Mouse (Mus musculus): ENCODE results near the gene 1700028P14Rik. TPM values are rescaled to one million over a fixed set of nuclear protein-coding genes. Genes with fewer than 3 reads are reported as not detected.

Gene 1700028P14Rik
- total RNA-seq, 2 experiments from 2014 or later = not detected

DNA sequence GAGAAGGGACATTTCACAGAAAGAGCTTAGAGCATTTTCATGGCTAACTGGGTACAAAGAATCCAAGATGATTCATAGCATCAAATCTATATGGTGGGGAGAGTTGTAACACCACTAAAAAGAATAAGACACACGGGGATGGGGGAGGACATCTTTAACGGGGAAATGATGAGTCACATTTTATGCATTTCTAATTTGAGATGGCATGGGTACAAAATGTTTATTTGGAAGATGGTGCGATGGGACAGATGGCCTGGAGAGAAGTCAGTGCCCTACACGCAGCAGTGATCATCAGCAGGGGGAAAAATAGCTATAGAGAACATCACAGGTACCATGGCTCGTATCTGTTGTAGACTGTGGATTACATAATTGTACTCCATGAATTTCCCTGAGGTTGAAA lies 88.9 kb downstream of the 1700028P14Rik start:
- Histone ChIP-seq H3K4me3 (no peak overlapping the region), H3K27ac (no peak overlapping the region)
- intact Hi-C loops (cut with DNase I) = no loop called here
- no peak for DNase-seq
- no peak for TF ChIP-seq CTCF (IDR thresholded peaks at IDR 0.05)

DNA sequence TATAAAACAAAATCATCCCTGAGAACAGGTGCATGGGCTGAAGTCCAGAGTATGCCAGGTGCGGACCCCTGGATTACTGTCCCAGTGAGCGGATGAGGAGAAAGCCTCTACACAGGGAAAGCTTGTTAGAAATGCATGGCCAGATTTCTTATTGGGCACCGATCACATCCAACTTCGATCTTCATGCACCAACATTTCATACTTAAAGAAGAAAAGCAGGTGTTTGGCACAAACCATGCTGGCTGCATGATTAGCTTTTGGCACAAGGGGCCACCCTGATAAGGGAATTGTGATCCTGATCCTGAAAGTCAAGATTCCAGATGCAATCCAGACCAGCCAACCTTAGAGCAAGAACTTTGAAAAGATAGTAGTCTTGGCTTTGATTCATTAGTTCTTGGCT lies 90.0 kb downstream of the 1700028P14Rik start:
- DNase-seq = no peak
- no peak for TF ChIP-seq CTCF (IDR thresholded peaks at IDR 0.05)
- no peak overlapping the region for H3K27ac ChIP-seq
- no peak overlapping the region for H3K4me3 ChIP-seq
- intact Hi-C loops (cut with DNase I) = no loop called here

- H3K4me3 ChIP-seq = no peak overlapping the region
- no peak for TF ChIP-seq CTCF (IDR thresholded peaks at IDR 0.05)
- intact Hi-C loops (cut with DNase I) = no loop called here
- DNase-seq = peak; percentile 11
- no peak overlapping the region for H3K27ac ChIP-seq
These were observed 90.6 kb downstream of the 1700028P14Rik start for GRCm38 (mm10) chr19:23562061-23562460.

GRCm38 (mm10) chr19:23553450-23553849 lies 99.2 kb downstream of the 1700028P14Rik start:
- no peak for DNase-seq
- Histone ChIP-seq H3K27ac (no peak overlapping the region), H3K4me3 (no peak overlapping the region)
- intact Hi-C loops (cut with DNase I) = no loop called here
- no peak for TF ChIP-seq CTCF (IDR thresholded peaks at IDR 0.05)

DNA sequence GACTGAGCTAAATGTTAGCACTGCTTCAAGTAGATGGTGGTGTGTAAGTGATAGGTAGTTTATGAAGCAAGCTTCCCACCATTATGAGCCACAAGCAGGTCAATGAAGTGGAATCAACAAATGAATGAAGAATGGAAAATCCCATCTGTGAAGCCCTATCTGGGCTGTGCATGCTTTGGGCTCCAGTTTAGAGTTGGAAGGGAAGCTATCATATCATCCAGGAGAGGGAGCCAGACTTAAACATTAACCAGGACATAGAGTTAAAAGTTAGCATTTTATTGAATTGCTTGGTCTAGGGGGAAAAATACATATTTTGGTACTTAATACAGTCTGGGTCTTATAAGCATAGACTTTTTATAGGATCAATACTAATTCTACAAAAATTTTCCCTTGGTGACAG lies 107.0 kb downstream of the 1700028P14Rik start:
- H3K27ac ChIP-seq = no peak overlapping the region
- no peak overlapping the region for H3K4me3 ChIP-seq
- no peak for DNase-seq
- intact Hi-C loops (cut with DNase I) = no loop called here
- peak; percentile 41 for TF ChIP-seq CTCF (IDR thresholded peaks at IDR 0.05)

GRCm38 (mm10) chr19:23543244-23544004 lies 109.2 kb downstream of the 1700028P14Rik start:
- H3K4me3 ChIP-seq = no peak overlapping the region
- intact Hi-C loops (cut with DNase I) = no loop called here

DNA sequence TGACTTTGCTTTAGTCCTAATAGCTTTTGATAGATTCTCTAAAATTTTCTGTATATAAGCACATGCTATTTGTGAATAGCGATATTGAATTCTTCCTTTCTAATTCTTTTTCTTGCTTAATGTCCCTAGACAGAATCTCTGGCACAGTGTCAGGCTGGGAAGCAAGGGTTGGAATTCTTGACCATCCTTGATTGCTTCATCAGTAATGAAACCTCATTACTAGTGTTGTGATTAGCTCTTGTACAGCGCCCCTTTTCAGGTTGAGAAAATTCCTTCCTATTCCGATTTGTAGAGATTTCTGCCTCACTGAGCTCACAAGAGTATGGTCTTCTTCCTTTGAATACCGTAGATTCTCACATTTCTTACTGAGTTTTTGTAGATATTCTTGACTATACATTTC lies 109.9 kb downstream of the 1700028P14Rik start:
- TF ChIP-seq CTCF (IDR thresholded peaks at IDR 0.05) = no peak
- intact Hi-C loops (cut with DNase I) = no loop called here
- DNase-seq = no peak
- Histone ChIP-seq H3K27ac (no peak overlapping the region), H3K4me3 (no peak overlapping the region)

More at GRCm38 (mm10) chr19:23543244-23544004, 109.2 kb downstream of the 1700028P14Rik start:
- TF ChIP-seq CTCF (IDR thresholded peaks at IDR 0.05) = no peak
- no peak for DNase-seq
- no peak overlapping the region for H3K27ac ChIP-seq

GRCm38 (mm10) chr19:23535700-23536099 lies 116.9 kb downstream of the 1700028P14Rik start:
- Histone ChIP-seq H3K4me3 (no peak overlapping the region), H3K27ac (no peak overlapping the region)
- no peak for TF ChIP-seq CTCF (IDR thresholded peaks at IDR 0.05)
- intact Hi-C loops (cut with DNase I) = no loop called here
- DNase-seq = no peak

DNA sequence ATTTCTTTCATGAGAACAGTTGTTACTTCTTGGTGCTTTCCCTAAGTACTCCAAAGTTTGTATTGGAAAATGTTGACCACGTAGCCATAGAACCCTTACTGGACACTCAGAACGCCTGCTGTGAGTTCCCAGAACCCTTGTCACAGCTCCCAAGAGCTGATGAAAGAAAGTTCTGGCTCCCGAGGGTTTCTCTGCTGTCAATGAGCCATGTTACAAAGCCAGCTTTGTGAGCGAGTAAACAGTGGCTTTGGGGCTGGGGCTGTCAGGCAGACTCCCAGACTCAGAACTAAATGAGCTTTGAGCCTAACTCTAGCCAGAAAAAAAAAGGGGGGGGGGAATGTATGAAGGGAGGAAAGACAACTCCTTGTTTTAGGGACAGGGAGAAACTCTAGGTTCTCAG lies 120.7 kb downstream of the 1700028P14Rik start:
- H3K4me3 ChIP-seq = no peak overlapping the region
- no peak for DNase-seq
- no peak for TF ChIP-seq CTCF (IDR thresholded peaks at IDR 0.05)
- no peak overlapping the region for H3K27ac ChIP-seq
- intact Hi-C loops (cut with DNase I) = no loop called here

DNA sequence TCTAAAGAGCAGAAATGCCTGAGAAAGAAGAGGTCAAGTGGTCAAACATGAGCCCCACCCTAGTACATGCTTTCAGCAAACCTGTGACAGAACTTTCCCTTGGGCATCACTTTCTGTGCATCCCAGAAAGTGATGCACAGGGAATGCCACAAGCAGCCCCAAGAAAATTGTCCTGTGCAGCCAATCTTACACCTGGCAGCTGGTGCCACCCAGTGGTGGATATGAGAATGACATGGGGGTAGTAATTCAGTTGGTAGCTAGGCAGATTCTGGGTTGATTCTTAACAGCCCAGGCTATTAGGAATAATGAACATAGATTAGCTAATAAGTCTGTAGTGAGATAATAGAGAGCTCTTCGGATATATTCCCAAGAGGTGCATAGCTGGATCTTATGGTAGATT lies 128.9 kb downstream of the 1700028P14Rik start:
- Histone ChIP-seq H3K4me3 (no peak overlapping the region), H3K27ac (no peak overlapping the region)
- intact Hi-C loops (cut with DNase I) = loop anchor here (2.0 to 5.0 kb wide), 3 partner anchors 46 to 606 kb away; no protein-coding TSS in a partner anchor
- peak; percentile 77 for DNase-seq
- peak; percentile 95 for TF ChIP-seq CTCF (IDR thresholded peaks at IDR 0.05)

GRCm38 (mm10) chr19:23521831-23522230 lies 130.8 kb downstream of the 1700028P14Rik start:
- Histone ChIP-seq H3K4me3 (no peak overlapping the region), H3K27ac (no peak overlapping the region)
- TF ChIP-seq CTCF (IDR thresholded peaks at IDR 0.05) = no peak
- no peak for DNase-seq
- intact Hi-C loops (cut with DNase I) = loop anchor here (2.0 to 5.0 kb wide), 3 partner anchors 45 to 605 kb away; no protein-coding TSS in a partner anchor

GRCm38 (mm10) chr19:23521071-23521470 lies 131.5 kb downstream of the 1700028P14Rik start:
- no peak for TF ChIP-seq CTCF (IDR thresholded peaks at IDR 0.05)
- intact Hi-C loops (cut with DNase I) = loop anchor here (5.0 kb wide), 2 partner anchors 44 to 604 kb away; no protein-coding TSS in a partner anchor
- no peak for DNase-seq
- H3K4me3 ChIP-seq = no peak overlapping the region
- H3K27ac ChIP-seq = no peak overlapping the region

DNA sequence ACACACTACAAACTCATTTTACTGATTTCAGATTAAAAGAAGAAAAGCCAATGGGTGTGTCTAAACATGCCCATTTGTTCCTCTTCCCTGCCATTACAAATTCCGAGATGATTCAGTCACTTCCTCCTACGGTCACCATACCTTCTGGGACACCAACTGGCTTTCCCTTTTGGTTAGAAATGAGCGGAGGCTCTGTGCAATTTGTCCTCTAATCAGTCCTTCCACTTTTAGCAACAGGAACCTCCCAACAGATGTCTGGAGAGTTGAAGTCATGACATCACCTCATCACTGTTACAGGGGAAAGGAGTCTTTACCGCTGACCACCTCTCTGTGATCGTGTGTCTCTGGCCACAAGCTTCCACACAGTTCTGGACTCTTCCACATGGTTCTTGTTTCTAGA lies 132.0 kb downstream of the 1700028P14Rik start:
- Histone ChIP-seq H3K27ac (no peak overlapping the region), H3K4me3 (no peak overlapping the region)
- DNase-seq = no peak
- TF ChIP-seq CTCF (IDR thresholded peaks at IDR 0.05) = no peak
- intact Hi-C loops (cut with DNase I) = loop anchor here (5.0 kb wide), 2 partner anchors 43 to 603 kb away; no protein-coding TSS in a partner anchor

DNA sequence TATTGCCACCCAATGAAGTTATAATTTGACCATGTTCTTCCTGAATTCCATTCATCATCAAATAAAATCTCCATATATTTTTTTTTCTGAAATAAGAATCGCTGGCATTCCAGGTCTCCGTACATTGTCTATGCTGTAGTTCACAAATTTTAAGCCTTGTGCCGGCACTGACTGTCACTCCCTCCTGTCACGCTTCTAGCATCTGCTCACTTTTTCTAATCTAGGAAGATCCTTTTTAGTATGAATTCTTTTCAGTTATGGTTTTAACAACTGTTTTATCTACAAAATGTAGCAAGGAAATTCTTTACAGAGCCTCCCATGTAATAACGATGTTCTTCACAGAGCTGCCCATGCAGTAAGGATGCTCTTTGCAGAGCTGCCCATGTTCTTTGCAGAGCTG lies 134.1 kb downstream of the 1700028P14Rik start:
- no peak overlapping the region for H3K4me3 ChIP-seq
- TF ChIP-seq CTCF (IDR thresholded peaks at IDR 0.05) = no peak
- no peak for DNase-seq
- H3K27ac ChIP-seq = no peak overlapping the region
- intact Hi-C loops (cut with DNase I) = no loop called here

Data from gastrocnemius, adult 2 months (tissue).